Mouse (Mus musculus) cerebellum, adult 8-10 months (tissue): ENCODE data around the gene Tro.
A peak's percentile ranks its signal among the peaks of the same experiment; 100 is the strongest.

Source experiments
- DNase-seq: peaks from one replicate; pipeline ENCODE4 v3.0.0; 2022

Gene Tro

DNA sequence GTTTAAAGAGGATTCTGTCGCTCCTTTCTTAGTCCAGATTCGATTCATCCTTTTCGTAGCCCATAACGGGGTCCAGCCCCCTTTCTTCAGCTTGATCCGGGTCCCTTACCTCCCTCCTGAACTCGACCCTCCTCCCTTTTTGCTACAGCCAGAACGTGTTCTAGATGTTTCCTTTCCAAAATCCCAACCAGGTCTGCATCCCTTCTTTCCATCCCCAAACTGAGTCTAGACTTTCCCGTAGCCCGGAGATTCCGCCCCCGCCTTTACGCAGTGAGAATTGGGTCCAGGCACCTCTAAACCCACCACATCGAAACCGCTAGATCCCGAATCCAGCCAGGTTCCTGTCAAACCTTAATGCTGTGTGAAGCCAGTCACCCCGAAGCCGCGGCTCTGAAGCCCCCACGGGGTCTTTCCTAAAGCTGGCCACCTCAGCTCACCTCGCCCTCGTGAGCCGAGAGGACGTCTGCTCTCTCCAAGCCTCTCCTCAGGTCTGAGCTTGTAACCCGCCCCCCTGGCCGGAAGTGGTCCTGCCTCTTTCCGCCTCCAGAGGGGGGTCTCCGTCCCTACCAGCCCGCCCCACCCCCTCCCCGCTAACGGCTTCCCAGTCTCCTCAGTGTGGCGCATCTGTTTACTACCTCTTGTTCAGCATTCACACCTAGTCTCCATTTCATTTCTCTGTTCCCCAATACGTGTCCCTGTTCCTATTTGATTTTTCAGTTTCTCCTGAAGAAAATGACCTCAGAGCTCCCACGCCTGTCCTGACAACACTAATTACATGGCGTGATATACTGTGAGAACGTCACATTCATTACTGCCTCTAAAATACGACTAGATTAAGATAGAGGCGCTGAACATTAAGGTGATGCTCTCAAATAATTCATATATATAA lies at the start of gene Tro:
Tro (minus strand) TSS at position 676 of the 889 bp plus-strand sequence.
- peak; percentile 51 for DNase-seq

DNA sequence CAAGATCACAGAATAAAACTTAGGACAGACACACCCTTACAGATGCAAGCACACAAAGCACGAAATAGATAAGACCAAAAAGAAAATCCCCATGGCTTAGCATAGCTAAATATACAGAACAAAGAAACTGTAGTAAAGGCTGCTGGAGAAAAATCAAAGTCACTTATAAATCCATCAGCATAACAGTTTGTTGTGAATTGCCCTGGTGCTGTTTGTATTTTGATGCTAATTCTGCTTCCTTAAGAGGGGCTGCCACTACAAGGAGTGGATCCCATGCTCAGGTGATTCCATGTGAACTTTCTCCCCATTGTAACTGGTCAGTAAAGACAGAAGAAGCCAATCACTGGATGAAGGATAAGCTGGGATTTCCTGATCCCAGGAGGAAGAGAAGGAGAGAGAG lies 20.1 kb upstream of the Tro start:
- DNase-seq: no peak

DNA sequence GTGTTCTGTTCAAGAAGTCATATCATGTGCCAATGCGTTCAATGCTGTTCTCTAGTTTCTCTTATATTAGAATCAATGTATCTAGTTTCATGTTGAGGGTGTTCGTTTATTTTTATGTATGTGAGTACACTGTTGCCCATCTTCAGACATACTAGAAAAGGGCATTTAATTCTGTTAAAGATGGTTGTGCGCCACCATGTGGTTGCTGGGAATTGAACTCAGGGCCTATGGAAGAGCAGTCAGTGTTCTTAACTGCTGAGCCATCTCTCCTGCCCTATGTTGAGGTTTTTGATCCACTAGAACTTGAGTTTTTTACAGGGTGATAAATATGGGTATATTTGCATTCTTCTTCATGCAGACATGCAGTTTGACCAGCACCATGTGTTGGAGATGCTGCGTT lies 5.4 kb upstream of the Tro start:
- DNase-seq: peak; percentile 25

DNA sequence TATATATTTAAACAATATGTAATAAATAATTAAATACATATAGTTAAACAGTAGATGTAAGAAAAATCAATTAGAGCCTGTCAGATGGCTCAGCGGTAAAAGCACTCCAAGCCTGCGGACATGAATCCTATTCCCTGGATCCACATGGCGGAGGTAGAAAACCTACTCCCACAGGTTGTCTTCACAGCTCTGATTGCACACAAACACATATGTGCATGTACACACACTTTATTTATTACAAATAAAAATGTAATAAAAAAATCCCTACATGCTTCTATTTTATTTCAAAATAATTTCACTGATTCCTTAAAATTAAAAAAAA lies 375 bp upstream of the Tro start:
- no peak for DNase-seq

DNA sequence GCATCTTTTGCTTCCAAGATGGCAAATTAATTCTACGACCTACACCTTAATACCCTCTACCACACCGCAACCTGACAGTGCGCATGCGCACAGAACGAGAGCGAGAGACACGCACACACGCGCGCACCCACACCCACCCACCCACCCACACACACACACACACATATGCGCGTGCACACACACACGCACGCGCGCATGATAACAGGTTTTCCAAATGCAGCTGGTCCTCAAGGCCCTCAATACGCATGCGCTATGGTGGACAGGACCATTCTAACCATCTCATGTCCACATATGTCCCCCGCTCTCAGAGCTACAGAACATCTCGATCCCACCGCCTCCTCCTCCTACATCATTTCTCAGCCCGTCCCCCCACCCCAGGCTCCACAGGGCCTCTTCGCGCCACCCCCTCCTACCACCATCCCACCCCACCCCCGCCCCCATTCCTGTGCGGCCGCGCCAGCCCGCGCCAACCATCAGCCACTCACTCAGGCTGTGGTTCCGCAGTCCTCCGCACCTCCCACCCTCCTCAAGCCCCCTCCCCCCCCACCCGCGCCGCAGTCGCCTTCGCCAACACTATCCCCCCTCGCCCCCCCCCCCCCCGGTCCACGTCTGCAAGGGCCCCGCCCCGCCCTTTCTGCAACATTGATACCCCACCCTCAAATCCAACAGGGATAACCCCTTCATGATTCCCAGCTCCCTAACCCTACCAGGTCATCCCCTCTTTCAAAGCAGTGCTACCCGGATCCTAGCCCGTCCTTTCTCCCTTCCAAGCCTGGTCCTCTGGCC lies 1.1 kb downstream of the Tro start:
- peak; percentile 38 for DNase-seq

DNA sequence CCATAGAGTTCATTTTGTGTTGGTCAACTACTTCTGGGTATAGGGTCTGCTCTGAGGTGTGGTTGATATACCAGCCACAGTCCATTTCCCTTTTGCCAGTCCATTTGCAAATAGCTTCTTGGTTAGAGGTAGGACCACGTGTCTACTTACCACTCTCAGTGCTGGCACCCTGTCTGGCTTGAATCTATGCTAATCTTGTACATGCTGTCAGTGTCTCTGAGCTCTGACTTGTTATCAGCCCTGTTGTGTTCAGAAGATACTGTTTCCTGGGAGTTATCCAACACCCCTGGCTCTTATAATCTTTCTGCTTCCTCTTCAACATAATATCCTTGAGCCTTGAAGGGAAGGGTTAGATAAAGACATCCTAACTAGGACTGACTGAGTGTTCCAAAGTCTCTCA lies 21.0 kb downstream of the Tro start:
- no peak for DNase-seq

DNA sequence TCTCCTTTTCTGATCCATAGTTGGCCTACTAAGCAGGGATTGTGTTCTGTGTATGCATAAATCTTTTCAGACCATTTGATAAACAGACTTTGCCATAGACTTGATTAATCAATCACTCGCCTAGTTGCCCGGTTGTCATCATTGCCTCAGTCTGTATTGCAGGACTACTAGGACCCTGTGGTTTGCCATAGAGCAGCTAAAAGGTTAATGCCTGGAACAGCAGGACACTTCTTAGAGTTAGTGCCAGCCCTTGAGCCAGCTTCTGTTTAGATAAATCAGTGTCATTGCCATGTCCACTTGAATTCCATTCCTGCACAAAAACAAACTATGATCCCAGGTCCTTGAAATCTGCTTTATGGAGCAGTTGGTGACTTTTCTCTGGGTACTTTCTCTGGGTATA lies 58.5 kb downstream of the Tro start:
- DNase-seq: no peak
